Mouse (Mus musculus) liver (tissue): ENCODE measurements around the gene Slc27a4.

Experiments
- DNase-seq: peaks from one replicate; pipeline ENCODE4 v3.0.0-alpha.2; 2020; ENCODE audit warnings: mixed read lengths

The Slc27a4 gene

DNA sequence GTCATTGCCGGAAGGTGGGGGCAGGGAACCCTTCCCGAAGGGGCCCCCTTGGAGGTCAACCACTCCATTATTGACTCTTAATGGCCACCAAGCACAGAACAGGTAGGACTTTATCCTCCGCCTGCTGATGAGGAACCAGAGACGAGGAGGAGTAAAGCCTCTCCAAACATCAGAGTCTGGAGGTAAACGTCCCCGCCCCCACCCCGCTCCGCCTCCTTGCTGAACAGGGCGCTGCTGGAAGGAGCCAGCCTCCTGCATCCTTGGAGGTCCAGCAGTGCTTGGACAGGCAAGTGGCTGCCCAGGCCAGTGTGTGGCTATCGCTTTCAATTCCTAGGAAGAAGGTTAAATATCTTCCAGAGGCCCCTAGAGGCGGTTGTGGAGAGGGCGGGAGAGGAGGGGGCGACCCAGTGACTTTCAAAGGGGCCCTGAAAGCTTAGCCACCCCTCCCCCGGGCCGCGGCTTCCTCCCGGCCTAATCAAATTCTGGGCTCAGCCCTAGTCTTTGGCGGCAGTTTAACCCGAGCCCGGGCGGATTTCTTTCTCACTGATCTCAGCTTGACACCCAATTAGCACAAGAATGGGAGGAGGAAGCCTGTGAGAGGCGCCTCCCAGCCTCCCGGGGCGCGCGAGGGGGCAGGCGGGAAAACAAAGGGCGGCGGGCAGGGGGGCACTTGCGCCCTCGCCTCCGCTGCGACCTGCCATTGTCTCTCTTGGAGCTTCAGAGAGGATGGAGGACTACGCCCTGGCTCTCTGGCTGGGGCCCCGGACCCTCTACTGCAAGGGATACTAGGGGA lies 17.8 kb downstream of the Slc27a4 start, which contains the start of gene Urm1:
Gene Urm1, plus strand, starts transcription at position 51 of the 793 bp plus-strand sequence.
- DNase-seq, result peak; percentile 73

DNA sequence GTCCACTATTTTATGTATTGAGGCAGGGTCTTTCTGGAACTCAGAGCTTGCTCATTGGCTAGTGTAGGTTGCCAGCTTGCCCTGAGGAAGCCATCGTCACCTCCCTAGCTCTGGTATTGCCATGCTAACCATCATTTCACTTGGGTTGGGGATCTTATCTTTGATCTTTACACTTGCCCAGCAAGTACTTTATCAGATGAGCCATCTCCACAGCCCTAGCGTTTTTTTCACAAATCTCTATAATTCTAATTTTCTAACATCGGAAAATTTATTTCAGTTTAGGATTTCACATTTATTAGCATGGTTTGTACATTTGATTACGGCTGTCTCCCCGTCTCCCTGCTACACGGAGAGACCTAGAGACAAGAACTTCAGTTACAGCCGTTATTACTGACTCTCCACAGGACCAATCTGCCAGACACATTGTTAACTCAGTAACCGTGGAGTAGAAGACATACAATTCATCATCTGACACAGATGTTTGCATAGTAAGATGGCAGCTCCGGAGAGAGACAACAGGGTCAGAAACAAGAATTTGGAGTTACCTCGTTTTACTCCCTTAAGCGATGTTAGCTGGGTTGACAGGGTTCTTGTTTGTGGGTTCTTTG lies 24.0 kb downstream of the Slc27a4 start:
- DNase-seq, result no peak

DNA sequence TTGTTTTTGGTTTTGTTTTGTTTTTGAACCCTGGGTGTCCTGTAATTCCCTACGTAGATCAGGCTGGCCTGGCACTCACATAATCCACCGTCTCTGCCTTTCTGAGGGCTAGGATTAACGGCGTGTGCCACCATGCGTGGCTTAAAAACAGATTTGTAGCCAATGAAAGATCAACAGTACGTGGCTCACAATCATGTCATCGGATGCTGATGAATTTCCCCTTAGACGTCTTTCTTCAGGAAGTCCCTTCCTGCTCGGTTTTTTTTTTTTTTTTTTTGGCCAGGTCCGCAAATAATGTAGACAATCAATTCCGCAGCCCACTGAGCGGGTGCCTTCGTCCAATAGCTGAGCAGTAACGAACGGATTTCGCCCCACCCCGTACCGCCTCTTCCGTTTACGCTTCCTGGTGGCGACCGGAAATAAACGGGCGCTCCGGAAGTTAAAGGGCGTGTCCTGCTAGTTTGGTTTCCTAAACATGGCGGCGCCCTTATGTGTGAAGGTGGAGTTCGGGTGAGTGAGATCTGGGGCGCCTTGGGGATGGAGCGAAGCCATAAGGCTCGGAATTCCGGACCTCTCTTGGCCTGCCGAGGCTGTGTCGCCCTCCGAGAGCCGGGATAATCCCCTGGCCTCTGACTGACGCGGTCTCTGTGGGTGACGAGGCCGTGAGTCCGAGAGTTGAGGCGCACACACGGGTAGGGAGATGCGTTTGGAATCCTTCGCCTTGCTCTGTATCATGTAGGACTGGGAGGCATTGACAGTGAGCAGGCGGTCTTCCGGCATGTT lies 24.7 kb downstream of the Slc27a4 start:
- peak; percentile 95 for DNase-seq

DNA sequence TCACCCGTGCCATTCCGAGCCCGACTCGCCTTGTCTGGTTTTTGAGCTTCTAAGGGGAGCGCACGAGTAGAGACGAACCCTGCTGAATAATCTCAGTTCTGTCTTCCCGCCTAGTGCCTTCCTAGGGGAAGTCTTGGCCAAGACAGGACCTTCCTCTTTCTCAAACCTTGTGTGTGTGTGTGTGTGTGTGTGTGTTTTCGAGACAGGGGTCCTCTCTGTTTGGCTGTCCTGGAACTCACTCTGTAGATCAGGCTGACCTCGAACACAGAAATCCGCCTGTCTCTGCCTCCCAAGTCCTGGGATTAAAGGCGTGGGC lies 25.2 kb downstream of the Slc27a4 start:
- DNase-seq, result no peak

DNA sequence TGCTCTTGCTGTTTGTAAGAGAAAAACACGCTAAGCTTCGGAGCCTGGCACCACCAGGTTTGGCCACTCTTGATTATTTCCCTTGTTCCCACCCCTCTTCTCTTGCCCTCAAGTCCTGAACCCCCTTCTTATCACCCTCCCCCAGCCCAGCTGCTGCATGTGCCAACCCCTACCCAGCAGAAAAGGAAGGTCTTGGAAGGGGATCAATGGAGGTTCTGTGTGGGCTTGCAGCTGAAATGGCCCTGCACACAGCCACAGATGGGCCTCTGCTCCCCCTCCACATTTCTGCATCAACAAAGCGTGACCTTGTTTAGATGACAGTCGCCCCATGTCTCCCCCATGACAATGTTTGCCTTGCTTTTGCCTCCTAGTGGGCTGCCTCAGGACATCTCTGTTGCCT lies 28.7 kb downstream of the Slc27a4 start:
- DNase-seq, result no peak

DNA sequence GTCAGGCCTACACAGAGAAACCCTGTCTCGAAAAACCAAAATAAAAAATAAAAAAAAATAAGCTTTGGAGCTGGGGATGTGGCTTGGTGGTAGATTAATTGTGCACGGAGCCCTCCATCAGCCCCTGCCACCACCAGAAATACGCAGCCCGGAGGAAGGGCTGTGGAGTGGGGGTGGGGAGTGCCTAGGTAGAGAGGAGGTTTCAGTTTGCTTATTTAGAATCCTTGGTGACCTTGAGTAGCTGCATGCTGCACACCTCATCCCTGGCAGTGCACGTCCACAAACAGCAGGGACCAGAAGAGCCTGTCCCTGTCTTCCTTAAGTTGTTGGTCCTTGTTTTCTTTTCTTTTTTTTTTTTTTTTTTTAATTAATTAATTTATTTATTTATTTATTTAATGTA lies 31.4 kb downstream of the Slc27a4 start:
- DNase-seq, result no peak

DNA sequence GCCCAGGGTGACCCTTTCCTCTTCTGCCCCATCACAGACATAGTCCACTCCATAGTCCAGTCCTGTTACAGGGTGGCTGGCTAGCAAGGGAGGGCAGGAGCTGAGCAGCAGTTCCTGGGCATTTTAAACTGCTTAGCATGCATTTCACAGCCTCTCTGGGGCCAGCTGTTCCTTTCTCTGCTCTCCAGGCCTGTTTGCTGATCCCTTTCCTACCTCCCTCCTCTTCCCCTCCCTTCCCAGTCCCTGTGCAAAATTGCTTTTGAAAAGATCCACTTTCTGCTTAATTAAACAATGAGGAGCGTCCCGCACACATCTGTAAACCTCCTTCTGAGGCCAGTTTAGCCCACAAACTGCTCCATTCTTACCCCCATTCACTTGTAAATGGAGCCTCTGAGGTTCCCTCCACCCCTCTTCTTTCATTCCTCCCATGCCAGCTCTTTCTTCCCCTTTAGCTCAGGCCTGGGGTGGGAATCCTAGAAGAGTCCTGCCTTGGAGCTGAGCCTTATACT lies 33.0 kb downstream of the Slc27a4 start:
- no peak for DNase-seq

DNA sequence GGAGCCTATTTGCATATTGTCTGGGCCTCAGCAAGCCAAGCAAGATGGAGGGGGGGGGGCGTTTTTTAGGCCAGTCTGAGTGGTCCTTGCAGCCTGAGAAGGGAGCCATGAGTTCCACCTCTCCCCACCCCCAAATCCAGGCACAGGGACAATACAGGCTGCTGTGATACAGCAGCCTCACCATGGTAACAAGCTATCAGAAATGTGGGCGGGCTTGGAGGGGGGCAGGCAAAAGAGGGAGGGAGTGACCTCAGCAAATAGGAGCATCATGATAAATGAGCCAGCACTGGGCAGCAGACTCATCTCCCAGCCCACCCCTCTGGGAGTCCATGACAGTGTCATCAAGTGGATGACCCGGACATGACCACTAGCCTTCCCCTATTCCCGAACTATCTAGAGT lies 37.0 kb downstream of the Slc27a4 start:
- no peak for DNase-seq

DNA sequence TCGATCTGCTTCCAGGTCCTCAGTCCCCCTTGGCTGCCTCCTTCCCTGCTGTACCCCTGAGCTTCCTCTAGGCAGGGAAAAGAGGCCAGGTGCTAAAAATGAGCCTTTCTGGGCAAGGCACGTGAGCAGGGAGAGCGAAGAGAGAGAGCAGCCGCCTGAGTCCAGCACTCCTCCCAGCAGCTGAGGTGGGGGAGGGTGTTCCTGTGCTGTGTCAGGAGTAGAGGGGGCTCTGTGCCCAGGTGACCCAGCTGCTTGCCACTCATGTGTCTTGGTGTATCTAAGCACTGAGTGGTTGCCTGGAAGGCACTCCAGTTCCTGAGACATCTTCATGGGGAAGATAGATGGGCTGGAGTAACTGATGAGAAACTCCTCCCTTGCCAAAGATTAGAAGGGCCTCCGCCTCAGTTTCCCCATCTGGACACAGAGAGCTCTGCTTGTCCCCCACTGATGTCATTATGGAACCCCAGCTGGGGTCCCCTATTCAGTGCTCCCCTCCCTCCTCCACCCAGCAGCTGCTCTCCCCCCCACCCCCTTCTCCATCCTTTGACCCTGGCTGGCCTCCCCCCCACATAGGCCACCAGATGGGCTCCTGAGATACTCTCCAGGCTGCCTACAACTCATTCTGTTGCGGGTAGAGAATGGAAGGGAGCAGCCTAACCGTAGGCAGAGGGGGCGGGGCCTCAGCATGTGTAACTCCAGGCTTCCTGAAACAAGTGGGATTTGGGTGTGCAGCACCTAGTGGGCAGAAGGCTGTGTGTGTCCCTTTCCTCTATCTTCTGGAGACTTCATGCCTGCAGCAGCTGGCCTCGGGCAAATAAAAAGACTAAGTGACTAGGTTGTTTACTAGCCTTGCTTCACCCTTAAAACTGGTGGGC lies 41.0 kb downstream of the Slc27a4 start:
- DNase-seq, result no peak

DNA sequence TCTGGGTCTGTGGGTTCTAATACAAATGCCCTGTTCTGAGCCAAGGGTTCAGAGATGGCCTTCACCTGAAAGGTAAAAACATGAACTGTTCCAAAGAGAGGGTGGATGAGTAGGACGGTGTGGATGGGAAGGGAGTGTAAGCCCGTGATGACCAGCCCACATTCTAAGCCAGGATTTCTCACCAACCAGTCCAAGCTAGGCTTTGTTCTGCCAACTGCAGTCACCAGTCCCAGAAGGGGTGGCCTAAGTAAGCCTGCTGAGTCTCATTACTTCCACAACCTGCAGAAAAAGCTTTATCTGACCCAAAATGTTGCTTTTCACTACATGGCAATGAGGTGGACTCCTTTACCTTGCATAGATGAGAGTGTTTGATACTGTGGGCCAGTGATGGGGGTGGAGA lies 41.7 kb downstream of the Slc27a4 start:
- DNase-seq, result no peak

DNA sequence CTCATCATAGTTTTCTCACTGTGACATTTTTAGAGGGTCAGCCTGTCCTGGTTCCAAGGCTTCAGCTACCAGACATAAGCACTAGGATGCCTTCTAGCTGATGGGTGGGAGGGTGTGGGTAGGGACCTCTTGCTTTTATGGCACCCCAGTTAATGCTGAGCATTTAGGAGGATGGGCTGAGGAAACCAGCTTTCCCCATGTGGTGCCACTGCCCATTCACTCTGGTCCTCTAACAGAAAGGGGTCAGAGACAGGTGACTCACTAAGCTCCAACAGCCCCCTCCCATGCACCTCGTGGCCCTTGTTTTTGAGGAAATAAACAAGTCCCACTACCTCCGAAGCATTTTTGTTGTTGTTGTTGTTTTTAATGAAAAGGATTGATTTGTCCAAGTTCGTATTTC lies 42.2 kb downstream of the Slc27a4 start:
- DNase-seq, result no peak

DNA sequence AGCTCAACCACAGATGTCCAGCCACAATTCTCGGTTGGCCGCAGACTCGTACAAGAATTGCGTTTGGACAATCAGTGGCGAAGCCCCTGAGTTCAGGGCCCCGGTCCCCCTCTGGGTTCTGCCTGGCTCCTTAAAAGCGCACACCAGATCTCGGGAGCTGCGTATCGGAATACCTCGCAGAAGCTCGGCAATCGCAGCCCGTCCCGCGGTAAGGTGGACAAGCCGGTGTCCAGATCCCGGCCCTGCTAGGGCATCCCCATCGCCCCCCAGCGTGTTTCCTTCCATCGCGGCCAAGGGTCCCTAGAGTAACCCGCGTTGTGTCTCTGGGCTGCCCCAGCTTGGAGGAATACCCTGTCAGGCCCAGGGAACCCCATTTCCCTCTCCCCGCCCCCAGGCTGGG lies 43.2 kb downstream of the Slc27a4 start:
- no peak for DNase-seq

DNA sequence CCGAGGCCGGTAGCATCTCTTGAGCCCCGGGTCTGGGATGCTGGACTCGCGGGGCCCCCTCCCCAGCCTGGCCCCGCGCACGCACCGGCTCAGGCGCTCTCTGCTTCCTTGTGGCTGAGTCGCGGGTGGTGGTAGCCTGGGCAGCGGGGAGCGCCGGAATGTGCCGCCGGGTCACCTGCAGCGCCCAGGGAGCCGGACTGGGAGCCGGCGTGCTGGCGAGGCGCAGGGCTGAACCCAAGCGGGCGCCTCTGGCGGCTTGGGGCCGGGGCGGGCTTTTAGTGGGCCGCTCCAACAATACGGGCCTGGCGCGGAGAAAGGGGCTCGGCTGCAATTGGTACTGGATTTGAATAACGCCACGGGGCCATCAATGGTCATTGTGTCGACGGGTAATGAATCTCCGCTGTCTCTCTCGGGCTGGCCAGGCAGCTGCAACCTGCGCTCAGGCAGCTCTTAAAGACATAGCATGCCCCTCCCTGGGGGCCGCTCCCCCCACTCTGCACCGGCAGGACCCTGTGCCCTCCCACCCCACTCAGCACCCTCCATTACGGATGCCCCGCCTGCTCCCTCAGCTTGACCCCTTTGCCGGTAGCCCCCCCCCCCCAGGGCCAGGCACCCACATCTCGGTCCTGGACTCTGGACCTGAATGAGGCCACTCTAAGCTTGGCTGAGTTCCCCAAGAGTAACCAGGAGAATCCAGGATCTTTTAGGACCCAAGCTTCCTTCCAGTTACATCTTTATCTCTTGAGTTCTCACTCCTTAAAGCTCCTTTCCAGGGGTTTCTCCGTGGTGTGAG lies 43.8 kb downstream of the Slc27a4 start:
- no peak for DNase-seq

DNA sequence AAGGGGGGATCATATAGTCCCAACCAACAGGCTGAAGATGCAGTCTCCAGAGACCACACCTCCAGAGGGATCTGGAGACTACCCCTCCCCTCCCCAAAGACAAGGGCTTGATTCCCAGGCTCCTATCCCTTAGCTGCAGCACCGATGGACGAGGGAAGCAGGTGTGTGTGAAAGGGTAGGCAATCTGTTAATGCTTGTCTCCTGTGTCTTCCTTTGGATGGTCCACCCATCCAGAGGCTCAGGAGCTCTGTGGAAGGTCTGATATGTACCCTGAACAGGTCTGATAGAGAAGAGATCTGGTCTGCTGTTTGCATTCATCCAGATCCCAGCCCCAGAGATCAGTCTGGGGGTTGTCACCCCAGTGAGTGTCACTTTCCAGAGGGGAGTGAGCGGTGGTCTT lies 44.5 kb downstream of the Slc27a4 start:
- no peak for DNase-seq

DNA sequence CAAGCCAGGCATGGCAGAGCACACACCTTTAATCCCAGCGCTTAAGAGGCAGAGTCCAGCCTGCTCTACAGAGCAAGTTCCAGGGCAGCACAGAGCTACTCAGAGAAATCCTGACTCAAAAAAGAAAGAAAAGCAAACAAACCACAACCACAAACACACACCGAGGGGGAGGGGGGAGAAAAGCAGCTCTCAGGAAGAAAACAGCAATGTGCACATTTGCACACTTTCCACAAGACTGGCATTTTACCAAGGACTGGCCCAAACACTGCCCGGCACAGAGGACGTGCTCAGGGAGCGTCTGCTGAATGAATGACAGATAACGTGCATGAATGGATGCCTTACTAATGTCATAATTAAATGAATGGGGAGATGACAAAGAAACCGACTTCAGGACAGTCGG lies 46.6 kb downstream of the Slc27a4 start:
- no peak for DNase-seq

DNA sequence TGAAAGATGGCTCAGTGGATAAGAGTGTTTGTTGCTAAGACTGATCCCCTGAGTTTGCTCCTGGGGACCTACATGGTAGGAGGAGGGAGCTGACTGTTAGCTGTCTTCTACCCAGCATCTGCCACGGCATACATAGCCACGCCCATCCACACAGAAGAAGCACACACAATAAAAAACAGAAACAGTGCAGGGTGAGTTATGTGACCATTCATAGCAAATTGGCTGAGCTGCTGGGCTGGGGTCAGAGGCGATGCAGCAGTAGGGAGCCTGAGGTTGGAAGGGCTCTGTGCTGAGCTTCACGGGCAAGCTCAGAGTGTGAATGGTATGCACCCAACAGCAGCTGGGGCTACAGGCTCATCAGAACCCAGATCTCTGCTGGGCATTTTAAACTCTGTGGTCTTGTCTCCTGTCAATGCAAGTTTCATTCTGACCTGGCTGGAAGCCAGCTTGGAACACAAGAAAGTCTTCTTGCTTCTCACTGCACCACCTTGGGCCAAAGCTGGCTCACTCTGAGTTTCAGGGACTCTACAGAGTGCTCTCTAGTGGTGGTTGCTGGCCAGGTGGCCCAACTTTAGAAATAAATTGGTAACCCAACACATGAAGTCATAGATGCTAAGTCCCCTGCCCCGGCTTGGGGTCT lies 47.5 kb downstream of the Slc27a4 start:
- DNase-seq, result no peak

DNA sequence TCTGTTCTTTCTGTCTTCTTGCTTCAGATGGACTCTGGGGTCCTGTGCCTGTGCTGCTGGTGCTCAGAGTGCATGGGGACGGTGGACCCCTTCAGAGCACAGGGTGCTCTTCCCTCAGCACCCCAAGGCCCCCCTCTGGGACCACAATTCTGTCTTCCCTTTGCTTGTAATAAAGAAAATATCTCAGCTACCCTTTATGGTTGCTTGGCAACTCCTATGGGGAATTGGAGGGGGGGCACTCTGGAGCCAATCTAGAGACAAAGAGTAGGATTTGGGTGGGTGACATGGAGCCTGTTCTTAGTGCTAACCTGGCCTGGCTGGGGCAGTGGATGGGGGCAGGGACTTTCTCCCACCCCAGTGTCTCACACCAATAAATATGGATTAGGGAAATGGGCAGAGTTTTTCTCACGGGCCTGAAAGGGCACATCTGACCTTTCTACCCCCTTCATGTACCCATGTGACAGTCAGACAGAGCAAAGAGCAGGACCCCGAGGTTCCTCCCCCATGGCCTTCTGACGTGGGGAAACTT lies 50.6 kb downstream of the Slc27a4 start:
- DNase-seq, result no peak

DNA sequence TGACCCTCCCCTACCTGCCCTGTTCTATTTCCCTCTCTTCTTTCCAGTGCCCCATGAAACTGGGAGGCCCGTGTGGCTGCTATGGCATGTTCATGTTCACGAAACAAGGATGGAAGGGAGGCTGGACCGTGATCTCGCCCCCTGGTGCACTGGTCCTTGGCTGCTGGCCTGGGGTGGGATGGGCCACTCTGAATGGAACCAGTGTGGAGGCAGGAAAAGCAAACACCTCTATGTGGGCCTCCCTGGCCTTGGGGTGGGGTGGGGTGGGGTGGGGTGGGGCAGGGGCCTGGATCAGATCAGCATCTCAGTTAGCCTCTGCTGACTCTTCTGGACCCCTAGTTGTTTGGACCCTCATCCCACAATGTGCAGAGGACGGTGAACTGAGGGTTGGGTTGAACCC lies 51.3 kb downstream of the Slc27a4 start:
- DNase-seq, result no peak

DNA sequence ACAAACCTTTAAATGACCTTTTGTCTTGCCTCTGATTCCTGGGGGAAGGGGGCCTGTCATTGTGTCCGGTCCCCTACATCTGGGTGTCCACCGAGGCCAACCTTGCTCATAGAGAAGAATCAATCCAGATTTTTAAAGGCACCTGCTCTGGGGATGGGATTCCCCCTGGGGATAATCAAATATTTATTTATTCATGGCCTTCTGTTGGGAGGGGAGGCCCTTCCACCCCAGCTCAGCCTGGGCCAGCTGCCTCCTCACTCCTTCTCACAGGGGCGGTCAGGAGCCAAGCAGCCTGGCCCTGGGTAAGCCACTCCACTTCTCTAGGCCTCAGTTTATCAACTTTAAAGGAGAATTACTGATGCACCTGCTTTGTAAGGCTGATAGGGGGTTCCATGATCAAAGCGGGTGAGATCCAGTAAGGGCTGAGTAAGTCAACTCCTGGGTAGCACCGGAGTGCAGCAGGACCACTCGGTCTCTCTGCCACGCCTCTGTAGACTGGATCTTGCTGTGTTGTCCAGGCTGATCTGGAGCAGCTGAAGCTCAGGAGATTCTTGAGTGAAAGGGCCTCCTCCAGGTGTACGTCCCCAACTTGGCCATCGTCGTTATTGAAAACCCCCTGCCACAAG lies 53.3 kb downstream of the Slc27a4 start:
- no peak for DNase-seq

DNA sequence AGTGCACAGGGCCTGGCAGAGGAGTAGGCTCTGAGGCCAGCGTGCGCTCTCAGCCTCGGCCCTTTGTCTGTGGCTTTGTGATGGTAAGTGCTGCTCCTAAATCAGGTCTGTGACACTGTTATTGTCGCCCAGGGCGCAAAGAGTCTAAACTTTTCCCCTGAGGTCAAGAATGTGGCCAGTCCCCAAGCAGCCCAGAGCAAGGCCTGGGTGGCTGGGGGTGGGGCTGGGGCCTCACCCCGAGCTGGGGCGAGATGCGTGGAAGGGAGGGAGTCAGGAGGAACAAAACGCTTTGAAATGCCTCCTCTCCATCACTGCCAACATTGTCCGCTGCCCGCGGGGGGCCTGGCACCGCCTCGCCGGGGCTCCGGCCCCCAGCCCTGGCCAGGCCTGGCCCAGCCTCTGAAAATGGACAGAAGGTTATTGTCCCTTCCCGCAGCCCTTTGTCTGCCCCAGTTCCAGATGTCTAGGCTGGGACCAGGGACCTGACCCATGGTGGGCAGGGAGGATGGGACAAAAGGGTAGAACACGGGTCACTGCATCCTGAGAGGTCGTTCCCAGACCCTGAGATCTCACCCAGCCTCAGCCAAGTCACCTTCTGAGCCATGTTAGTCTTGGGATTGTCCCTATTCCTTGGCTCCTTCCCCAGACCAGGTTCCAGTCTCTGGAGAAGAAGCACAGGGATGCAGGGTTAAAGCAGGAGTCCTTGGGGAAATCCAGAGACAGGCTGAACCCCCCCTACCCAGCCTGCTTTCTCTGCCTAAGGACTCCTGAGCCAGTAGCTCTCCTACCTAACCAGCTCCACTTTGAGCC lies 54.2 kb downstream of the Slc27a4 start:
- no peak for DNase-seq
